Mouse (Mus musculus): Measurements from ENCODE around the gene Stx8. TPM values are rescaled to one million over a fixed set of nuclear protein-coding genes. Genes with fewer than 3 reads are reported as not detected.
A peak's percentile ranks its signal among the peaks of the same experiment; 100 is the strongest.

Stx8 gene
- polyA plus RNA-seq, 1 experiment, result 15.9 TPM

- Histone ChIP-seq H3K79me2 (ENCODE audit: control insufficient read depth, insufficient read depth) (no peaks in the 10 kb centered on the region), H3K36me3 (ENCODE audit: control insufficient read depth, insufficient read depth) (peaks cover 6% of the 10 kb centered on the region), H3K79me3 (ENCODE audit: low read depth) (no peaks in the 10 kb centered on the region), H3K4me3 (ENCODE audit: insufficient read depth, poor library complexity, severe bottlenecking) (no peak overlapping the region), H3ac (ENCODE audit: control insufficient read depth, insufficient read length, low read depth) (no peak overlapping the region), H3K27me3 (ENCODE audit: control insufficient read depth, insufficient read depth, insufficient read length) (no peaks in the 10 kb centered on the region)
- TF ChIP-seq CEBPB (IDR thresholded peaks at IDR 0.05; ENCODE audit: low read depth), result no peak
- no peak for TF ChIP-seq FOSL1 (IDR thresholded peaks at IDR 0.05; ENCODE audit: insufficient read depth, low read length, poor library complexity, severe bottlenecking)
- no peak for TF ChIP-seq MAX (IDR thresholded peaks at IDR 0.05)
- no peak for TF ChIP-seq MYOG (IDR thresholded peaks at IDR 0.05; ENCODE audit: control insufficient read depth, extremely low read depth, insufficient read length)
- no peak for TF ChIP-seq CTCF (IDR thresholded peaks at IDR 0.05; ENCODE audit: control insufficient read depth, insufficient read depth, insufficient read length)
- TF ChIP-seq MYOD1 (IDR thresholded peaks at IDR 0.05; ENCODE audit: control insufficient read depth, insufficient read length, low read depth), result no peak
- TF ChIP-seq USF1 (IDR thresholded peaks at IDR 0.05; ENCODE audit: low read depth), result peak; percentile 24
Observed at GRCm38 (mm10) chr11:68033331-68033926, 67.4 kb downstream of the Stx8 start.

- Histone ChIP-seq H3ac (ENCODE audit: control insufficient read depth, insufficient read length, low read depth) (no peak overlapping the region), H3K79me3 (ENCODE audit: low read depth) (no peaks in the 10 kb centered on the region), H3K79me2 (ENCODE audit: control insufficient read depth, insufficient read depth) (no peaks in the 10 kb centered on the region), H3K36me3 (ENCODE audit: control insufficient read depth, insufficient read depth) (peaks cover 6% of the 10 kb centered on the region), H3K4me3 (ENCODE audit: insufficient read depth, poor library complexity, severe bottlenecking) (no peak overlapping the region), H3K27me3 (ENCODE audit: control insufficient read depth, insufficient read depth, insufficient read length) (no peaks in the 10 kb centered on the region)
- TF ChIP-seq MAX (IDR thresholded peaks at IDR 0.05), result no peak
- no peak for TF ChIP-seq FOSL1 (IDR thresholded peaks at IDR 0.05; ENCODE audit: insufficient read depth, low read length, poor library complexity, severe bottlenecking)
- no peak for TF ChIP-seq MYOG (IDR thresholded peaks at IDR 0.05; ENCODE audit: control insufficient read depth, extremely low read depth, insufficient read length)
- no peak for TF ChIP-seq MYOD1 (IDR thresholded peaks at IDR 0.05; ENCODE audit: control insufficient read depth, insufficient read length, low read depth)
- TF ChIP-seq USF1 (IDR thresholded peaks at IDR 0.05; ENCODE audit: low read depth), result no peak
- TF ChIP-seq CTCF (IDR thresholded peaks at IDR 0.05; ENCODE audit: control insufficient read depth, insufficient read depth, insufficient read length), result no peak
- no peak for TF ChIP-seq CEBPB (IDR thresholded peaks at IDR 0.05; ENCODE audit: low read depth)
Observed at GRCm38 (mm10) chr11:68034422-68034821, 68.4 kb downstream of the Stx8 start.

GRCm38 (mm10) chr11:68035303-68035891 is 69.4 kb downstream of the Stx8 start:
- Histone ChIP-seq H3K79me3 (ENCODE audit: low read depth) (no peaks in the 10 kb centered on the region), H3K27me3 (ENCODE audit: control insufficient read depth, insufficient read depth, insufficient read length) (no peaks in the 10 kb centered on the region), H3K36me3 (ENCODE audit: control insufficient read depth, insufficient read depth) (peaks cover 6% of the 10 kb centered on the region), H3K4me3 (ENCODE audit: insufficient read depth, poor library complexity, severe bottlenecking) (no peak overlapping the region), H3K79me2 (ENCODE audit: control insufficient read depth, insufficient read depth) (no peaks in the 10 kb centered on the region), H3ac (ENCODE audit: control insufficient read depth, insufficient read length, low read depth) (no peak overlapping the region)
- TF ChIP-seq MYOD1 (IDR thresholded peaks at IDR 0.05; ENCODE audit: control insufficient read depth, insufficient read length, low read depth) (peak; percentile 100), CEBPB (IDR thresholded peaks at IDR 0.05; ENCODE audit: low read depth) (no peak), FOSL1 (IDR thresholded peaks at IDR 0.05; ENCODE audit: insufficient read depth, low read length, poor library complexity, severe bottlenecking) (peak; percentile 66)

DNA sequence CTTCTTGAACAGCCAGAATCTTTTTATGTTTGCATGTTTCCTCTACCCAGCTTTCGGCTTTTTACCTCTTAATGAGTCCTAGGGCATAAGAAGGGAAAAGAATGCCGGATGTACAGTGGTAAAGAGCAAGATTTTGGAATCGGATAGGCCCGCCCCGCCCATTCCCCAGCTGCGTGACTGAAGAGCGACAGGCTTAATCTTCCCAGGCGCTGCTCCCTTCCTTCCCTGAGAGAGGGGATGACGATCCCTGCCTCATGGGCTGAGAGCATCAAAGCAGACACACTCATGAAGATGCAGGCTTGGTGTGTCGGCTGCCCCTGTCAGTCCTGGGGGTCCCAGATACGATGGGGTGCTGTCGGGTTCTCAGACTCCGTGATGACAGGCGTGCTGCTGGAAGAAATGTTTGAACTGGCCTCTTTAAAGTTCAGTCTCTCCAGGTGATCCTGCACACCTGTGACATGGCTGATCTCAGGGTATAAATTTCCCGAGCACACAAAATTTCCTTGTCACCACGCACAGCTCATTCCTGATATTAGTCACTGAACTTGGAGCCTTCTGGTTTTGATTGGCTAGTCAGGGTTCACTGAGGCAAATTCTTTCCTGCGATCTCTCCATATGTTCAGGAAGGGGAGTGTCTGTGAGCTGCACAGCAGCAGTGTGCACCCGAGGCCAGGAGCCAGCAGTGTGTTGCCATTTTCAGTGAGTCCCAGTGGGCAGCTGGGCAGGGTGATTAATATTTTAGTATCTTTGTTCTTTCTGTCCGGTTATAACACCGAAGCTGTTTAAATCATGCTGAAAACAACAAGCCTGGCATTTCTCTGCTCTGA is 70.4 kb downstream of the Stx8 start:
- peaks cover 6% of the 10 kb centered on the region for H3K36me3 ChIP-seq (ENCODE audit: control insufficient read depth, insufficient read depth)
- no peak overlapping the region for H3ac ChIP-seq (ENCODE audit: control insufficient read depth, insufficient read length, low read depth)
- H3K27me3 ChIP-seq (ENCODE audit: control insufficient read depth, insufficient read depth, insufficient read length), result no peaks in the 10 kb centered on the region
- H3K79me2 ChIP-seq (ENCODE audit: control insufficient read depth, insufficient read depth), result no peaks in the 10 kb centered on the region
- H3K4me3 ChIP-seq (ENCODE audit: insufficient read depth, poor library complexity, severe bottlenecking), result no peak overlapping the region
- H3K79me3 ChIP-seq (ENCODE audit: low read depth), result no peaks in the 10 kb centered on the region
- TF ChIP-seq MYOD1 (IDR thresholded peaks at IDR 0.05; ENCODE audit: control insufficient read depth, insufficient read length, low read depth), result no peak
- TF ChIP-seq CEBPB (IDR thresholded peaks at IDR 0.05; ENCODE audit: low read depth), result no peak
- TF ChIP-seq FOSL1 (IDR thresholded peaks at IDR 0.05; ENCODE audit: insufficient read depth, low read length, poor library complexity, severe bottlenecking), result no peak
- no peak for TF ChIP-seq MYOG (IDR thresholded peaks at IDR 0.05; ENCODE audit: control insufficient read depth, extremely low read depth, insufficient read length)
- TF ChIP-seq CTCF (IDR thresholded peaks at IDR 0.05; ENCODE audit: control insufficient read depth, insufficient read depth, insufficient read length), result no peak
- no peak for TF ChIP-seq USF1 (IDR thresholded peaks at IDR 0.05; ENCODE audit: low read depth)
- TF ChIP-seq MAX (IDR thresholded peaks at IDR 0.05), result no peak

DNA sequence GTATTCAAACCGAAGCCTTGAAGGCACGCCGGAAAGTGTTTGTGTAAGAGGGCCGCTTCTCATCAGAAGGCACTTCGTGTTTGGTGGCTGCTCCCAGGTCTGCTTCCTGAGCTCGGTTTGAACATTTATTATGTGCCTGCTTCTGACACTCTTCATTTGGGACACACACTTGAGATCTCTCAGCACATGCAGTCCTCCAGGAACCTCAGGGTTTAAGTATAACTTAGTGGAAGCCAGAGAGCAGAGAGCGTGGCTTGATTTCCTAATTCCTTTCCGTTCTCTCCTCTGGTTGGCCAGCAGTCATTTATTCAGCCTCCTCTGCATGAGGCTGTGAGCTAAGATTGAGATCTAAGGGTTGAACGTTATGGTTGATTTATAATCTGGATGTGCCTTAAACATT is 71.1 kb downstream of the Stx8 start:
- Histone ChIP-seq H3K4me3 (ENCODE audit: insufficient read depth, poor library complexity, severe bottlenecking) (no peak overlapping the region), H3K36me3 (ENCODE audit: control insufficient read depth, insufficient read depth) (peaks cover 6% of the 10 kb centered on the region)

More for the DNA sequence above, 71.1 kb downstream of the Stx8 start:
- Histone ChIP-seq H3K79me2 (ENCODE audit: control insufficient read depth, insufficient read depth) (no peaks in the 10 kb centered on the region), H3K79me3 (ENCODE audit: low read depth) (no peaks in the 10 kb centered on the region), H3ac (ENCODE audit: control insufficient read depth, insufficient read length, low read depth) (no peak overlapping the region), H3K27me3 (ENCODE audit: control insufficient read depth, insufficient read depth, insufficient read length) (no peaks in the 10 kb centered on the region)
- TF ChIP-seq CEBPB (IDR thresholded peaks at IDR 0.05; ENCODE audit: low read depth), result no peak
- no peak for TF ChIP-seq USF1 (IDR thresholded peaks at IDR 0.05; ENCODE audit: low read depth)
- TF ChIP-seq FOSL1 (IDR thresholded peaks at IDR 0.05; ENCODE audit: insufficient read depth, low read length, poor library complexity, severe bottlenecking), result no peak
